Mouse (Mus musculus): Measurements from ENCODE around the gene Rasgef1b. TPM values are rescaled to one million over a fixed set of nuclear protein-coding genes. Genes with fewer than 3 reads are reported as not detected.

Rasgef1b gene
- polyA plus RNA-seq, 1 experiment from 2014 or later, result 31.1 TPM

- no peak for ATAC-seq (replicated peaks; ENCODE audit: extremely low read depth, insufficient read depth, low FRiP score)
- Histone ChIP-seq H3K9ac (ENCODE audit: low read length) (no peak overlapping the region), H3K9me3 (replicated peaks; ENCODE audit: control insufficient read depth, low read length) (no peaks in the 10 kb centered on the region), H3K36me3 (ENCODE audit: control insufficient read depth, insufficient read depth) (no peaks in the 10 kb centered on the region), H3K27ac (ENCODE audit: low read length) (no peak overlapping the region), H3K27me3 (ENCODE audit: control insufficient read depth, insufficient read depth, low read length) (no peaks in the 10 kb centered on the region), H3K4me3 (ENCODE audit: low read length) (no peak overlapping the region), H3K4me2 (ENCODE audit: low read depth, low read length) (no peak overlapping the region), H3K4me1 (ENCODE audit: control insufficient read depth, insufficient read depth, low read length) (no peaks in the 10 kb centered on the region; the same call in 1 of the 2 replicates)
- 62% methylated on average over 10 of the region's 10 CpGs for WGBS
These were observed 126.4 kb downstream of the Rasgef1b start for GRCm38 (mm10) chr5:99602244-99603023.

- WGBS, result 63% methylated on average over 11 of the region's 11 CpGs
- no peaks in the 10 kb centered on the region for H3K27me3 ChIP-seq (ENCODE audit: control insufficient read depth, insufficient read depth, low read length)
- no peak overlapping the region for H3K9ac ChIP-seq (ENCODE audit: low read length)
- no peaks in the 10 kb centered on the region for H3K9me3 ChIP-seq (replicated peaks; ENCODE audit: control insufficient read depth, low read length)
- no peaks in the 10 kb centered on the region; the same call in 1 of the 2 replicates for H3K4me1 ChIP-seq (ENCODE audit: control insufficient read depth, insufficient read depth, low read length)
- ATAC-seq (replicated peaks; ENCODE audit: extremely low read depth, insufficient read depth, low FRiP score), result no peak
- no peaks in the 10 kb centered on the region for H3K36me3 ChIP-seq (ENCODE audit: control insufficient read depth, insufficient read depth)
- H3K4me3 ChIP-seq (ENCODE audit: low read length), result no peak overlapping the region
- H3K4me2 ChIP-seq (ENCODE audit: low read depth, low read length), result no peak overlapping the region
- no peak overlapping the region for H3K27ac ChIP-seq (ENCODE audit: low read length)
These were observed 129.5 kb downstream of the Rasgef1b start for GRCm38 (mm10) chr5:99599376-99599775.

GRCm38 (mm10) chr5:99598470-99599110 lies 130.3 kb downstream of the Rasgef1b start:
- H3K27me3 ChIP-seq (ENCODE audit: control insufficient read depth, insufficient read depth, low read length), result no peaks in the 10 kb centered on the region
- H3K9ac ChIP-seq (ENCODE audit: low read length), result no peak overlapping the region
- WGBS, result 65% methylated on average over 10 of the region's 10 CpGs
- H3K4me1 ChIP-seq (ENCODE audit: control insufficient read depth, insufficient read depth, low read length), result no peaks in the 10 kb centered on the region; the same call in 1 of the 2 replicates
- no peak overlapping the region for H3K4me3 ChIP-seq (ENCODE audit: low read length)
- no peak overlapping the region for H3K27ac ChIP-seq (ENCODE audit: low read length)
- no peak for ATAC-seq (replicated peaks; ENCODE audit: extremely low read depth, insufficient read depth, low FRiP score)
- H3K9me3 ChIP-seq (replicated peaks; ENCODE audit: control insufficient read depth, low read length), result peaks cover 6% of the 10 kb centered on the region
- H3K4me2 ChIP-seq (ENCODE audit: low read depth, low read length), result no peak overlapping the region
- H3K36me3 ChIP-seq (ENCODE audit: control insufficient read depth, insufficient read depth), result no peaks in the 10 kb centered on the region

- Histone ChIP-seq H3K27me3 (ENCODE audit: control insufficient read depth, insufficient read depth, low read length) (no peaks in the 10 kb centered on the region), H3K9ac (ENCODE audit: low read length) (no peak overlapping the region), H3K4me3 (ENCODE audit: low read length) (no peak overlapping the region), H3K4me2 (ENCODE audit: low read depth, low read length) (no peak overlapping the region), H3K9me3 (replicated peaks; ENCODE audit: control insufficient read depth, low read length) (peaks cover 6% of the 10 kb centered on the region), H3K27ac (ENCODE audit: low read length) (no peak overlapping the region), H3K4me1 (ENCODE audit: control insufficient read depth, insufficient read depth, low read length) (no peaks in the 10 kb centered on the region; the same call in 1 of the 2 replicates), H3K36me3 (ENCODE audit: control insufficient read depth, insufficient read depth) (no peaks in the 10 kb centered on the region)
- 51% methylated on average over 7 of the region's 7 CpGs for WGBS
- no peak for ATAC-seq (replicated peaks; ENCODE audit: extremely low read depth, insufficient read depth, low FRiP score)
These were observed 131.2 kb downstream of the Rasgef1b start for GRCm38 (mm10) chr5:99597701-99598100.

GRCm38 (mm10) chr5:99591348-99591747 lies 137.5 kb downstream of the Rasgef1b start:
- 82% methylated on average over 6 of the region's 6 CpGs for WGBS
- H3K36me3 ChIP-seq (ENCODE audit: control insufficient read depth, insufficient read depth), result no peaks in the 10 kb centered on the region

GRCm38 (mm10) chr5:99590539-99590938 lies 138.3 kb downstream of the Rasgef1b start:
- Histone ChIP-seq H3K4me2 (ENCODE audit: low read depth, low read length) (no peak overlapping the region), H3K9me3 (replicated peaks; ENCODE audit: control insufficient read depth, low read length) (peaks cover 6% of the 10 kb centered on the region), H3K9ac (ENCODE audit: low read length) (no peak overlapping the region), H3K27ac (ENCODE audit: low read length) (no peak overlapping the region), H3K4me1 (ENCODE audit: control insufficient read depth, insufficient read depth, low read length) (no peaks in the 10 kb centered on the region), H3K27me3 (ENCODE audit: control insufficient read depth, insufficient read depth, low read length) (no peaks in the 10 kb centered on the region), H3K36me3 (ENCODE audit: control insufficient read depth, insufficient read depth) (no peaks in the 10 kb centered on the region), H3K4me3 (ENCODE audit: low read length) (no peak overlapping the region)
- no peak for ATAC-seq (replicated peaks; ENCODE audit: extremely low read depth, insufficient read depth, low FRiP score)
- 88% methylated on average over 4 of the region's 4 CpGs for WGBS

More at GRCm38 (mm10) chr5:99591348-99591747, 137.5 kb downstream of the Rasgef1b start:
- H3K4me1 ChIP-seq (ENCODE audit: control insufficient read depth, insufficient read depth, low read length), result no peaks in the 10 kb centered on the region
- H3K9me3 ChIP-seq (replicated peaks; ENCODE audit: control insufficient read depth, low read length), result peaks cover 6% of the 10 kb centered on the region
- H3K9ac ChIP-seq (ENCODE audit: low read length), result no peak overlapping the region
- no peak overlapping the region for H3K4me3 ChIP-seq (ENCODE audit: low read length)
- ATAC-seq (replicated peaks; ENCODE audit: extremely low read depth, insufficient read depth, low FRiP score), result no peak
- no peak overlapping the region for H3K27ac ChIP-seq (ENCODE audit: low read length)
- H3K27me3 ChIP-seq (ENCODE audit: control insufficient read depth, insufficient read depth, low read length), result no peaks in the 10 kb centered on the region
- H3K4me2 ChIP-seq (ENCODE audit: low read depth, low read length), result no peak overlapping the region

GRCm38 (mm10) chr5:99587994-99588393 lies 140.9 kb downstream of the Rasgef1b start:
- no peaks in the 10 kb centered on the region for H3K36me3 ChIP-seq (ENCODE audit: control insufficient read depth, insufficient read depth)
- no peak overlapping the region for H3K4me3 ChIP-seq (ENCODE audit: low read length)
- no peak overlapping the region for H3K4me2 ChIP-seq (ENCODE audit: low read depth, low read length)
- no peak for ATAC-seq (replicated peaks; ENCODE audit: extremely low read depth, insufficient read depth, low FRiP score)
- no peaks in the 10 kb centered on the region for H3K4me1 ChIP-seq (ENCODE audit: control insufficient read depth, insufficient read depth, low read length)
- no peak overlapping the region for H3K27ac ChIP-seq (ENCODE audit: low read length)
- no peaks in the 10 kb centered on the region for H3K9me3 ChIP-seq (replicated peaks; ENCODE audit: control insufficient read depth, low read length)
- no peak overlapping the region for H3K9ac ChIP-seq (ENCODE audit: low read length)
- 87% methylated on average over 5 of the region's 5 CpGs for WGBS
- no peaks in the 10 kb centered on the region for H3K27me3 ChIP-seq (ENCODE audit: control insufficient read depth, insufficient read depth, low read length)

- WGBS, result 65% methylated on average over 4 of the region's 4 CpGs
- no peak overlapping the region for H3K9ac ChIP-seq (ENCODE audit: low read length)
These were observed 141.3 kb downstream of the Rasgef1b start for GRCm38 (mm10) chr5:99587589-99587988.

GRCm38 (mm10) chr5:99586287-99586686 lies 142.6 kb downstream of the Rasgef1b start:
- H3K27ac ChIP-seq (ENCODE audit: low read length), result no peak overlapping the region
- H3K9ac ChIP-seq (ENCODE audit: low read length), result no peak overlapping the region
- no peaks in the 10 kb centered on the region for H3K36me3 ChIP-seq (ENCODE audit: control insufficient read depth, insufficient read depth)
- 51% methylated on average over 6 of the region's 6 CpGs for WGBS
- H3K4me1 ChIP-seq (ENCODE audit: control insufficient read depth, insufficient read depth, low read length), result no peaks in the 10 kb centered on the region
- H3K4me3 ChIP-seq (ENCODE audit: low read length), result no peak overlapping the region
- H3K4me2 ChIP-seq (ENCODE audit: low read depth, low read length), result no peak overlapping the region
- H3K27me3 ChIP-seq (ENCODE audit: control insufficient read depth, insufficient read depth, low read length), result no peaks in the 10 kb centered on the region
- ATAC-seq (replicated peaks; ENCODE audit: extremely low read depth, insufficient read depth, low FRiP score), result no peak
- H3K9me3 ChIP-seq (replicated peaks; ENCODE audit: control insufficient read depth, low read length), result no peaks in the 10 kb centered on the region

More at GRCm38 (mm10) chr5:99587589-99587988, 141.3 kb downstream of the Rasgef1b start:
- Histone ChIP-seq H3K27me3 (ENCODE audit: control insufficient read depth, insufficient read depth, low read length) (no peaks in the 10 kb centered on the region), H3K4me3 (ENCODE audit: low read length) (no peak overlapping the region), H3K27ac (ENCODE audit: low read length) (no peak overlapping the region), H3K36me3 (ENCODE audit: control insufficient read depth, insufficient read depth) (no peaks in the 10 kb centered on the region), H3K9me3 (replicated peaks; ENCODE audit: control insufficient read depth, low read length) (no peaks in the 10 kb centered on the region), H3K4me2 (ENCODE audit: low read depth, low read length) (no peak overlapping the region), H3K4me1 (ENCODE audit: control insufficient read depth, insufficient read depth, low read length) (no peaks in the 10 kb centered on the region)
- no peak for ATAC-seq (replicated peaks; ENCODE audit: extremely low read depth, insufficient read depth, low FRiP score)

All from heart, embryonic 16.5 days (tissue).